ENCODE assay signal across 25 mouse cellular contexts in genomic region chr16:91829121-91829520, GRCm38 (mm10).
DNase-seq lines count a peak whose midpoint lies in the region; ATAC-seq and TF ChIP-seq lines count a peak whose summit lies in the region.
"Had no signal": no experiment of that assay in that cellular context is flagged by ENCODE, and none has a peak within 500 bp of the region (broad histone marks: within the 10 kb centered on the region; RNA-seq: fewer than 3 reads in every experiment).

No protein-coding gene starts in this region.

- H3K27ac ChIP-seq in heart, postnatal 0 days (ENCODE audit: low read depth) = 0 out of 2 replicates have a peak overlapping the region, but pooled peaks have one; percentile 13
- peak overlapping the region; percentile 66 for H3K27ac ChIP-seq in liver, adult 2 months (replicated peaks; ENCODE audit: insufficient read depth, low read depth, low read length)
- no peak overlapping the region for H3K27ac ChIP-seq in liver, postnatal 0 days (ENCODE audit: low read depth)
- peak overlapping the region; percentile 70 for H3K27ac ChIP-seq in brown adipose tissue, adult 24 weeks (replicated peaks; ENCODE audit: low read depth, low read length)
- H3K27ac ChIP-seq: embryonic facial prominence, embryonic 10.5 days; embryonic facial prominence, embryonic 15.5 days; forebrain, embryonic 15.5 days; heart, adult 2 months; hindbrain, embryonic 15.5 days; lung, embryonic 15.5 days had no signal

- H3K4me2 ChIP-seq in heart, postnatal 0 days (ENCODE audit: low read depth, low read length) = no peak overlapping the region
- no peak overlapping the region for H3K4me2 ChIP-seq in liver, postnatal 0 days (ENCODE audit: low read depth, low read length)
- H3K4me2 ChIP-seq: embryonic facial prominence, embryonic 15.5 days; forebrain, embryonic 15.5 days; heart, embryonic 13.5 days; hindbrain, embryonic 15.5 days; liver, embryonic 15.5 days; lung, embryonic 15.5 days had no signal

- ATAC-seq in heart, postnatal 0 days (ENCODE audit: insufficient read depth, low read depth) = peak; percentile 8; the same call in 1 of the 2 replicates
- no peak for ATAC-seq in liver, postnatal 0 days
- ATAC-seq: CD4-positive, CD25-positive, alpha-beta regulatory T cell, adult 4 months; forebrain, embryonic 15.5 days had no signal

- TF ChIP-seq POLR2A in liver, adult 2 months (IDR thresholded peaks at IDR 0.05; ENCODE audit: extremely low read depth, insufficient read depth, low read length) = no peak

- H3K9ac ChIP-seq in heart, postnatal 0 days (replicated peaks; ENCODE audit: low read depth, low read length) = no peak overlapping the region
- peak overlapping the region; percentile 4; the same call in 1 of the 2 replicates for H3K9ac ChIP-seq in liver, adult 2 months (ENCODE audit: low read depth, low read length)
- no peak overlapping the region for H3K9ac ChIP-seq in liver, postnatal 0 days (replicated peaks)
- H3K9ac ChIP-seq: embryonic facial prominence, embryonic 15.5 days; forebrain, embryonic 15.5 days; heart, embryonic 13.5 days; hindbrain, embryonic 15.5 days; liver, embryonic 15.5 days; lung, embryonic 15.5 days had no signal

- no peak for TF ChIP-seq CTCF in heart, postnatal 0 days (IDR thresholded peaks at IDR 0.05; ENCODE audit: low read depth)
- no peak for TF ChIP-seq CTCF in liver, adult 2 months (IDR thresholded peaks at IDR 0.05; ENCODE audit: low read depth, low read length)
- no peak for TF ChIP-seq CTCF in liver, postnatal 0 days (IDR thresholded peaks at IDR 0.05; ENCODE audit: low read depth)

- WGBS in heart, postnatal 0 days = 55% methylated on average over 5 of the region's 5 CpGs
- WGBS in liver, adult 2 months = 19% methylated on average over 5 of the region's 5 CpGs
- 67% methylated on average over 5 of the region's 5 CpGs for WGBS in liver, postnatal 0 days (ENCODE audit: insufficient replicate concordance)

- no peak overlapping the region for H3K4me3 ChIP-seq in heart, postnatal 0 days (ENCODE audit: low read depth, low read length)
- H3K4me3 ChIP-seq in liver, adult 2 months (ENCODE audit: insufficient read depth, low read depth, low read length) = no peak overlapping the region
- no peak overlapping the region for H3K4me3 ChIP-seq in liver, postnatal 0 days (ENCODE audit: low read depth, low read length)
- no peak overlapping the region for H3K4me3 ChIP-seq in brown adipose tissue, adult 24 weeks (ENCODE audit: insufficient read depth, low read depth, low read length)
- H3K4me3 ChIP-seq: embryonic facial prominence, embryonic 10.5 days; embryonic facial prominence, embryonic 15.5 days; forebrain, embryonic 15.5 days; heart, adult 2 months; heart, embryonic 13.5 days; hindbrain, embryonic 15.5 days; liver, embryonic 15.5 days; lung, embryonic 15.5 days had no signal

- peaks cover 4% of the 10 kb centered on the region; the same call in 1 of the 2 replicates for H3K79me2 ChIP-seq in liver, adult 2 months (ENCODE audit: control insufficient read depth, insufficient read depth, low read length)

- H3K9me3 ChIP-seq in heart, postnatal 0 days (replicated peaks; ENCODE audit: control insufficient read depth, low read length) = no peaks in the 10 kb centered on the region
- H3K9me3 ChIP-seq in liver, postnatal 0 days (ENCODE audit: low read length) = no peaks in the 10 kb centered on the region
- H3K9me3 ChIP-seq: embryonic facial prominence, embryonic 10.5 days; embryonic facial prominence, embryonic 15.5 days; forebrain, embryonic 15.5 days; heart, embryonic 13.5 days; hindbrain, embryonic 15.5 days; liver, embryonic 15.5 days; lung, embryonic 15.5 days had no signal

- H3K4me1 ChIP-seq in heart, postnatal 0 days (ENCODE audit: control insufficient read depth, insufficient read depth) = peaks cover 17% of the 10 kb centered on the region
- peaks cover 40% of the 10 kb centered on the region for H3K4me1 ChIP-seq in liver, adult 2 months (ENCODE audit: control insufficient read depth, insufficient read depth, low read length)
- peaks cover 34% of the 10 kb centered on the region for H3K4me1 ChIP-seq in liver, postnatal 0 days (ENCODE audit: insufficient read depth)
- H3K4me1 ChIP-seq in brown adipose tissue, adult 24 weeks (ENCODE audit: control insufficient read depth, insufficient read depth, insufficient read length, low read length) = peaks cover 19% of the 10 kb centered on the region
- H3K4me1 ChIP-seq: forebrain, embryonic 15.5 days had no signal

- no peak for DNase-seq in heart, postnatal 0 days (ENCODE audit: low spot score)
- no peak for DNase-seq in heart, postnatal 4 days
- DNase-seq in liver, adult 2 months (ENCODE audit: extremely low read depth, low read depth, low spot score) = peak; percentile 72
- DNase-seq in liver, postnatal 0 days = no peak
- DNase-seq in NIH3T3 (ENCODE audit: low read depth) = peak; percentile 5
- DNase-seq in adrenal gland, postnatal 25 days = no peak
- DNase-seq: adrenal gland, adult 2 months; cerebellum, adult 8-10 months; cerebellum, postnatal 25 days; gastrocnemius, postnatal 25 days; heart, adult 2 months; kidney, postnatal 14 days; liver; midbrain, embryonic 14.5 days; thymus, adult 2 months; thymus, postnatal 4 days had no signal

- H3K36me3 ChIP-seq in heart, postnatal 0 days (replicated peaks; ENCODE audit: control insufficient read depth, insufficient read depth, low read length) = peaks cover 31% of the 10 kb centered on the region; the same call in 1 of the 2 replicates
- peaks cover 5% of the 10 kb centered on the region for H3K36me3 ChIP-seq in liver, adult 2 months (ENCODE audit: control insufficient read depth, insufficient read depth, low read length)
- peaks cover 45% of the 10 kb centered on the region for H3K36me3 ChIP-seq in liver, postnatal 0 days (replicated peaks; ENCODE audit: insufficient read depth, low read length)

- no peak for TF ChIP-seq EP300 in heart, postnatal 0 days (IDR thresholded peaks at IDR 0.05; ENCODE audit: low read depth)
- TF ChIP-seq EP300 in liver, postnatal 0 days (IDR thresholded peaks at IDR 0.05; ENCODE audit: low read depth) = no peak

- no peaks in the 10 kb centered on the region for H3K27me3 ChIP-seq in heart, postnatal 0 days (ENCODE audit: control insufficient read depth, insufficient read depth, low read length)
- H3K27me3 ChIP-seq in liver, adult 2 months (ENCODE audit: control insufficient read depth, insufficient read depth, low read length) = no peaks in the 10 kb centered on the region
- H3K27me3 ChIP-seq in liver, postnatal 0 days (ENCODE audit: insufficient read depth, low read length) = no peaks in the 10 kb centered on the region
- H3K27me3 ChIP-seq: embryonic facial prominence, embryonic 15.5 days; forebrain, embryonic 15.5 days; heart, embryonic 13.5 days; hindbrain, embryonic 15.5 days; liver, embryonic 15.5 days; lung, embryonic 15.5 days had no signal

Comparison
In these comparisons a context has a peak if more than half of its experiments do, and no peak if none do; other contexts are left out.
1. DNase-seq: peak in liver, adult 2 months (single experiment) and NIH3T3 (single experiment); none in heart, postnatal 0 days (single experiment), heart, postnatal 4 days (single experiment), liver, postnatal 0 days (single experiment) and adrenal gland, postnatal 25 days (single experiment).